30 mouse cellular contexts compared by ENCODE assay signal in the genomic region with DNA sequence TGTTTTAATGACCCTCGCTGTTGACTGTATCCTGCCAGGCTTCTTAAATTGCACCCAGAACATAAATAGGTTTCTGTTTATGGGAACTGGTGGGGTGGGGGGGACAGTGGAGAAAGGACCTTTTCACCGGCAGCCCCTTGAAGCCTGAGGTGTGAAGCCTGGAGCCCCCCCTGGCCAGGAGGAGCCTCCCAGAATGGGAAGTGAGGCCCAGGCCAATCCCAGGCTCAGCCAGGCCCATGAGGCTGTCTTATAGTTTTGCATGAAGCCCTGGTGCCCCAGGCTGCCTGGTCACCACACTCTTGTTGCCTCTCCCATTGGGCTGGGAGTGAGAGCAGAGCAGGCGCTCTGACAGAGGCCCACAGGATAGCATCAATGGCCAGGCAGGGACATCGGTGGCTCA. TPM values are rescaled to one million over a fixed set of nuclear protein-coding genes. Genes with fewer than 3 reads are reported as not detected.
DNase-seq lines count a peak whose midpoint lies in the region; ATAC-seq and TF ChIP-seq lines count a peak whose summit lies in the region.
"Had no signal": no experiment of that assay in that cellular context is flagged by ENCODE, and none has a peak within 500 bp of the region (broad histone marks: within the 10 kb centered on the region; RNA-seq: fewer than 3 reads in every experiment).

No protein-coding gene starts in this region.

- no peaks in the 10 kb centered on the region for H3K36me3 ChIP-seq in forebrain, embryonic 10.5 days (replicated peaks)
- H3K36me3 ChIP-seq in forebrain, postnatal 0 days (ENCODE audit: insufficient read depth): no peaks in the 10 kb centered on the region
- H3K36me3 ChIP-seq in midbrain, embryonic 10.5 days: no peaks in the 10 kb centered on the region
- no peaks in the 10 kb centered on the region for H3K36me3 ChIP-seq in midbrain, embryonic 13.5 days
- no peaks in the 10 kb centered on the region for H3K36me3 ChIP-seq in limb, embryonic 12.5 days
- no peaks in the 10 kb centered on the region for H3K36me3 ChIP-seq in limb, embryonic 15.5 days
- H3K36me3 ChIP-seq: embryonic facial prominence, embryonic 12.5 days; heart, embryonic 10.5 days; heart, embryonic 13.5 days; hindbrain, embryonic 13.5 days had no signal

- DNase-seq in forebrain, embryonic 10.5 days (ENCODE audit: extremely low spot score, low spot score): no peak
- no peak for DNase-seq in forebrain, postnatal 0 days
- no peak for DNase-seq in midbrain, embryonic 10.5 days (ENCODE audit: low spot score)
- no peak for DNase-seq in heart, postnatal 4 days
- DNase-seq in left cerebral cortex, postnatal 14 days (ENCODE audit: low spot score in 2 of 2): no peak
- DNase-seq: adrenal gland, adult 8-10 months; adrenal gland, postnatal 36 days; cerebellum, adult 18-20 months; cerebellum, adult 9-10 months; cerebellum, postnatal 14 days; gastrocnemius, postnatal 36 days; heart, adult 2 months; heart, postnatal 14 days had no signal

- H3K27me3 ChIP-seq in forebrain, embryonic 10.5 days (ENCODE audit: poor library complexity, severe bottlenecking): peaks cover 17% of the 10 kb centered on the region
- H3K27me3 ChIP-seq in forebrain, postnatal 0 days (ENCODE audit: insufficient read depth, low read length): 0 out of 2 replicates have a peak, but pooled peaks cover 5% of the 10 kb centered on the region
- peaks cover 15% of the 10 kb centered on the region for H3K27me3 ChIP-seq in midbrain, embryonic 10.5 days (ENCODE audit: low read depth, poor library complexity, severe bottlenecking)
- H3K27me3 ChIP-seq in midbrain, embryonic 13.5 days: 0 out of 2 replicates have a peak, but pooled peaks cover 8% of the 10 kb centered on the region
- H3K27me3 ChIP-seq in limb, embryonic 12.5 days: peaks cover 12% of the 10 kb centered on the region
- H3K27me3 ChIP-seq in limb, embryonic 15.5 days: no peaks in the 10 kb centered on the region

- TF ChIP-seq CTCF in forebrain, postnatal 0 days (IDR thresholded peaks at IDR 0.05; ENCODE audit: low read depth): no peak

- no peak overlapping the region for H3K4me3 ChIP-seq in forebrain, embryonic 10.5 days
- no peak overlapping the region for H3K4me3 ChIP-seq in forebrain, postnatal 0 days (ENCODE audit: low read depth, low read length)
- H3K4me3 ChIP-seq in midbrain, embryonic 10.5 days: no peak overlapping the region
- H3K4me3 ChIP-seq in midbrain, embryonic 13.5 days (replicated peaks): no peak overlapping the region
- no peak overlapping the region for H3K4me3 ChIP-seq in limb, embryonic 12.5 days (replicated peaks)
- no peak overlapping the region for H3K4me3 ChIP-seq in limb, embryonic 15.5 days
- H3K4me3 ChIP-seq: embryonic facial prominence, embryonic 12.5 days; erythroblast, embryonic 14.5 days; forebrain, embryonic 13.5 days; heart, adult 2 months; heart, embryonic 10.5 days; heart, embryonic 13.5 days; hindbrain, embryonic 13.5 days had no signal

- peak overlapping the region; percentile 32; the same call in 1 of the 2 replicates for H3K27ac ChIP-seq in forebrain, embryonic 10.5 days
- H3K27ac ChIP-seq in forebrain, postnatal 0 days (ENCODE audit: low read depth, low read length): no peak overlapping the region
- H3K27ac ChIP-seq in midbrain, embryonic 10.5 days (replicated peaks): peak overlapping the region; percentile 38; the same call in 1 of the 2 replicates
- no peak overlapping the region for H3K27ac ChIP-seq in midbrain, embryonic 13.5 days
- peak overlapping the region; percentile 91 for H3K27ac ChIP-seq in limb, embryonic 12.5 days
- H3K27ac ChIP-seq in limb, embryonic 15.5 days: peak overlapping the region; percentile 73
- H3K27ac ChIP-seq: embryonic facial prominence, embryonic 12.5 days; forebrain, embryonic 13.5 days; heart, adult 2 months; heart, embryonic 10.5 days; heart, embryonic 13.5 days; hindbrain, embryonic 13.5 days; hindbrain, postnatal 0 days had no signal

- peaks cover 29% of the 10 kb centered on the region for H3K4me1 ChIP-seq in forebrain, embryonic 10.5 days
- H3K4me1 ChIP-seq in forebrain, postnatal 0 days (ENCODE audit: insufficient read depth): no peaks in the 10 kb centered on the region
- H3K4me1 ChIP-seq in midbrain, embryonic 10.5 days: peaks cover 39% of the 10 kb centered on the region
- H3K4me1 ChIP-seq in midbrain, embryonic 13.5 days (replicated peaks): peaks cover 5% of the 10 kb centered on the region
- H3K4me1 ChIP-seq in limb, embryonic 12.5 days (replicated peaks): peaks cover 47% of the 10 kb centered on the region
- peaks cover 36% of the 10 kb centered on the region for H3K4me1 ChIP-seq in limb, embryonic 15.5 days

- no peak overlapping the region for H3K9ac ChIP-seq in forebrain, postnatal 0 days
- no peak overlapping the region for H3K9ac ChIP-seq in midbrain, embryonic 13.5 days (replicated peaks)
- peak overlapping the region; percentile 48 for H3K9ac ChIP-seq in limb, embryonic 12.5 days (replicated peaks)
- H3K9ac ChIP-seq in limb, embryonic 15.5 days: no peak overlapping the region
- H3K9ac ChIP-seq: embryonic facial prominence, embryonic 12.5 days; forebrain, embryonic 13.5 days; heart, embryonic 13.5 days; hindbrain, embryonic 13.5 days had no signal

- 86% methylated on average over 4 of the region's 4 CpGs for WGBS in forebrain, embryonic 10.5 days
- WGBS in forebrain, postnatal 0 days: 83% methylated on average over 4 of the region's 4 CpGs
- WGBS in midbrain, embryonic 10.5 days: 80% methylated on average over 4 of the region's 4 CpGs
- WGBS in midbrain, embryonic 13.5 days: 90% methylated on average over 4 of the region's 4 CpGs
- WGBS in limb, embryonic 12.5 days: 42% methylated on average over 4 of the region's 4 CpGs
- WGBS in limb, embryonic 15.5 days: 42% methylated on average over 4 of the region's 4 CpGs

- peaks cover 4% of the 10 kb centered on the region; the same call in 1 of the 2 replicates for H3K9me3 ChIP-seq in forebrain, embryonic 10.5 days
- H3K9me3 ChIP-seq in forebrain, postnatal 0 days (ENCODE audit: low read length): no peaks in the 10 kb centered on the region
- H3K9me3 ChIP-seq in midbrain, embryonic 10.5 days (replicated peaks): no peaks in the 10 kb centered on the region; the same call in 1 of the 2 replicates
- H3K9me3 ChIP-seq in midbrain, embryonic 13.5 days: no peaks in the 10 kb centered on the region
- no peaks in the 10 kb centered on the region for H3K9me3 ChIP-seq in limb, embryonic 12.5 days
- H3K9me3 ChIP-seq in limb, embryonic 15.5 days: no peaks in the 10 kb centered on the region
- H3K9me3 ChIP-seq: embryonic facial prominence, embryonic 12.5 days; forebrain, embryonic 13.5 days; heart, embryonic 10.5 days; heart, embryonic 13.5 days; hindbrain, embryonic 13.5 days had no signal

- no peak overlapping the region for H3K4me2 ChIP-seq in forebrain, postnatal 0 days (ENCODE audit: low read depth)
- no peak overlapping the region for H3K4me2 ChIP-seq in midbrain, embryonic 13.5 days (replicated peaks)
- H3K4me2 ChIP-seq in limb, embryonic 12.5 days: peak overlapping the region; percentile 17; the same call in 1 of the 2 replicates
- no peak overlapping the region for H3K4me2 ChIP-seq in limb, embryonic 15.5 days
- H3K4me2 ChIP-seq: embryonic facial prominence, embryonic 12.5 days; forebrain, embryonic 13.5 days; heart, embryonic 13.5 days; hindbrain, embryonic 13.5 days had no signal

- intact Hi-C loops in left cerebral cortex, postnatal 14 days (cut with DNase I): no loop called here

- ATAC-seq in forebrain, postnatal 0 days: no peak
- no peak for ATAC-seq in midbrain, embryonic 13.5 days
- ATAC-seq in limb, embryonic 12.5 days (ENCODE audit: insufficient number of reproducible peaks, insufficient read depth, low FRiP score, low TSS enrichment, low read depth): no peak; the same call in 1 of the 2 replicates
- ATAC-seq in limb, embryonic 15.5 days (ENCODE audit: insufficient number of reproducible peaks, low FRiP score, low TSS enrichment, low read depth): 0 out of 2 replicates have a peak, but pooled peaks have one; percentile 55
- ATAC-seq: activated CD4-positive, CD25-positive, alpha-beta regulatory T cell, adult 4 months; CD4-positive, CD25-positive, alpha-beta regulatory T cell, adult 4 months; forebrain, embryonic 13.5 days; forebrain, embryonic 16.5 days; hindbrain, postnatal 0 days; inflammation-experienced regulatory T-cells, adult 6 months; intestine, embryonic 16.5 days had no signal

RNA-seq across cellular contexts. Expression of a gene that starts 5.1 kb away (rescaled TPM):
- 3.4 and 4.3 TPM in 2 replicates for polyA plus RNA-seq in forebrain, embryonic 10.5 days (2016; fragmentation: Nextera tagmentation; extraction: Ambion mirVana)
- 3.2 and 6.2 TPM in 2 replicates for total RNA-seq in forebrain, postnatal 0 days (2014; rRNA removed)
- 4.4 and 4.8 TPM in 2 replicates for polyA plus RNA-seq in forebrain, postnatal 0 days (2015; fragmentation: Nextera tagmentation; extraction: Ambion mirVana)
- 6.8 TPM in 2 replicates for polyA plus RNA-seq in midbrain, embryonic 10.5 days (2016; fragmentation: Nextera tagmentation; extraction: Ambion mirVana)
- 4.9 and 5.1 TPM in 2 replicates for polyA plus RNA-seq in midbrain, embryonic 13.5 days (2015; fragmentation: Nextera tagmentation; extraction: Ambion mirVana)
- 28.6 and 33.0 TPM in 2 replicates for polyA plus RNA-seq in limb, embryonic 12.5 days (2016; fragmentation: Nextera tagmentation; extraction: Ambion mirVana)
- 36.9 and 40.7 TPM in 2 replicates for polyA plus RNA-seq in limb, embryonic 15.5 days (2015; fragmentation: Nextera tagmentation; extraction: Ambion mirVana)
- 1 to 10 TPM; 1.2 to 1.3 TPM for total RNA-seq in heart, postnatal 4 days (2021)
- 1 to 10 TPM; 1.7 to 2.2 TPM for total RNA-seq in left cerebral cortex, postnatal 14 days (2021)
- total RNA-seq: granulocyte monocyte progenitor cell, adult 5-6 weeks; hematopoietic stem cell, adult 5-6 weeks had no signal
- polyA plus RNA-seq: CD4-positive, CD25-positive, alpha-beta regulatory T cell, adult 4 months; erythroblast, embryonic 14.5 days had no signal

Comparison
In these comparisons a context has a peak if more than half of its experiments do, and no peak if none do; other contexts are left out.
1. H3K27ac ChIP-seq: peak in forebrain, embryonic 10.5 days (single experiment), midbrain, embryonic 10.5 days (single experiment), limb, embryonic 12.5 days (single experiment) and limb, embryonic 15.5 days (single experiment); none in forebrain, postnatal 0 days (single experiment) and midbrain, embryonic 13.5 days (single experiment).